ENCODE assay signal across 12 mouse cellular contexts in the genomic region with DNA sequence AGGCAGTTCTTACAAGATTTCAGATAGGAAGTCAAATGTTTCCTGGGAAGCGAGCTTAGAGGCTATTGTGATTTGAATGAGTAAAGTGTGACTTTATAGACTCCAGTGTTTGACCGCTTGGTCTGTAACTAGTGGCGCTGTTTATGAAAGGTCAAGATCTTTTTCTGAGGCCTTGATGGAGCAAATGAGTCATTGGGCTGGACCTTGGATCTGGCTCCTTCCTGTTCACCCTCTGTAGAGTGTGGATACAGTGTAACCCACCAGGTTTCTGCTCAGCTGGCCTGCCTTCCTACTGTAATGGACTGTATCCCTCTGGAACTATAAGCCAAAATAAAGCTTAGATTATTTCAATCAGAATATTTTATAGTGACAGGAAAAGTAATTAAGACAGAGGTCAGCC.
"Had no signal": no experiment of that assay in that cellular context is flagged by ENCODE, and none has a peak within 500 bp of the region (broad histone marks: within the 10 kb centered on the region; RNA-seq: fewer than 3 reads in every experiment).

No protein-coding gene starts in this region.

- H3K36me3 ChIP-seq: limb, embryonic 10.5 days; liver, embryonic 12.5 days; midbrain, embryonic 13.5 days; neural tube, embryonic 15.5 days had no signal

- DNase-seq: kidney, adult 9 months; kidney, postnatal 10 days; kidney, postnatal 4 days; right cerebral cortex, adult 18-20 months; right cerebral cortex, postnatal 25 days; thymus, postnatal 4 days had no signal

- H3K9me3 ChIP-seq: limb, embryonic 10.5 days; liver, embryonic 12.5 days; midbrain, embryonic 13.5 days; neural tube, embryonic 15.5 days had no signal

- ATAC-seq: liver, embryonic 12.5 days; midbrain, embryonic 13.5 days had no signal

- H3K4me2 ChIP-seq: liver, embryonic 12.5 days; midbrain, embryonic 13.5 days; neural tube, embryonic 15.5 days had no signal

- H3K27ac ChIP-seq: layer of hippocampus, adult 2 months; limb, embryonic 10.5 days; liver, embryonic 12.5 days; midbrain, embryonic 13.5 days; neural tube, embryonic 15.5 days had no signal

- H3K27me3 ChIP-seq: midbrain, embryonic 13.5 days; neural tube, embryonic 15.5 days had no signal

- H3K4me1 ChIP-seq: limb, embryonic 10.5 days; liver, embryonic 12.5 days; midbrain, embryonic 13.5 days; neural tube, embryonic 15.5 days had no signal

- H3K4me3 ChIP-seq: layer of hippocampus, adult 2 months; limb, embryonic 10.5 days; liver, embryonic 12.5 days; midbrain, embryonic 13.5 days; myocyte; neural tube, embryonic 15.5 days had no signal

- H3K9ac ChIP-seq: liver, embryonic 12.5 days; midbrain, embryonic 13.5 days; neural tube, embryonic 15.5 days had no signal
